Mouse (Mus musculus): ENCODE measurements around the gene Syngr4.
"Not testable (repeated sequence)": the region's sequence is repeated elsewhere in the genome, so short reads cannot be mapped to it uniquely, and the experiment has no call there.

Gene Syngr4

DNA sequence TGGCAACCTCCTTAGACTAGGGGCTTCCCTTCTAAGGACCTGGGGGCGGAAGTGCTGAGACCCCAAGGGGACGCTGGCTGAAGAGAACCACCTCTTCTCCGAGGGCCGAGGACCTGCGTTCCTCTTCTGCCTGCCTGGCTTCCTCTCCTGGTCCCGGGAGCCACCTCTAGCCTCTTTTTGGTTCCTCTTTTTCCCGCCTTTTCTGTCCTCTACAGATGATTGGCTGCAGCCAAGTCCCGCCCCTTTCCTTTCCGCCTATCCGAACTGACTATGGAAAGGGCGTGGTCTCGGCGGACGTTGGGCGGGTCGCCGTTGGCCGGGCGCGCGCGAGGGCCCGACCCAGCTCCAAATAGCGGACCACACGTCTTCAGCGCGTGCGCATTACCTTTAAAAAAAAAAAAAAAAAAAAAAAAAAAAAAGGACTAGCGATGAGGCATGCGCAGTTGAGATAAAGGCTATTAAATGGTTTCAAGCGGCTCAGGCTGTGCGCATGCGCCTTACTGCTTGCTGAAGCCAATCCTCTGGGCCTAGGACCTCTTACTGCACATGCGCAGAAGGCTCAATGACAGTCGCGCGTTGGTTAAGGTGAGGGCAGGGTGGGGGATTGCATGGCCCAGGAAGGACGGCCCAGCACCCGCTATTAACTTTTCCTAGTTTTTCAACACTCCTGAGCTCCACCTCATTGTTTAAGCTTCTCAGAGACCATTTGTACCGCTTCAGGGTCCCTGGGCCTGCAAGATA, at the start of gene Syngr4, which contains the start of gene Tmem143:
Syngr4 (minus strand) TSS at position 198 of the 741 bp plus-strand sequence.
Tmem143 (plus strand) TSS at position 425 of the 741 bp plus-strand sequence.
- DNase-seq (ENCODE audit: low read depth, low spot score), result peak; percentile 100

DNA sequence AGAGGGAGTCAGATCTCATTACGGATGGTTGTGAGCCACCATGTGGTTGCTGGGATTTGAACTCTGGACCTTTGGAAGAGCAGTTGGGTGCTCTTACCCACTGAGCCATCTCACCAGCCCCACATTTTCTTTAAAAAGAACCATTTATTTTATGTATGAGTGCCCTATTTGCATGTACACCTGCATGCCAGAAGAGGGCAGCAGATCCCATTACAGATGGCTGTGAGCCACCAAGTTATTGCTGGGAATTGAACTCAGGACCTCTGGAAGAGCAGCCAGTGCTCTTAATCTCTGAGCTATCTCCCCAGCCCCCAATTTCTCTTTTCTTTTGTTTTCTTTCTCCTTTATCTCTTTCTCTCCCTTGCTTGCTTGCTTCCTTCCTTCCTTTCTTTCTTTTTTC, 46.8 kb upstream of the Syngr4 start:
- not testable (repeated sequence) for DNase-seq (ENCODE audit: low read depth, low spot score)

DNA sequence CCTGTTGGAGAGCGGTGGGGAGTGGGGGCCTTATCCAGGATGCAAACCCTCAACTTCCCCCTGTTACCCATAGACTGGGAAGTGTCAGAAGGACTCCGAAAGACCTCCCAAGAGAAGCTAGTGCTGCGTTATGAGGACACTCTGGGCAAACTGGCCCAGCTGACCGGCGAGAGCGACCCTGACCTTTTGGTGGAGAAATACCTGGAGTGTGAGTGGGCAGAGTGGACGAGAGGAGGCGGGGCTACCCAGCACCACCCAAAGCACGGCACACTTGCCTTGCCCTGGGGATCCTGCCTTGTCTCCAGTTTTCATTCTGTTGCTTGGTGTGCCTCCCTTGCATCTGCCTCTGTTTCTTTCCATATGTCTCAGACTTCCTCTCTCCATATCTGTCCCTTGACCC, 45.5 kb upstream of the Syngr4 start:
- no peak for DNase-seq (ENCODE audit: low read depth, low spot score)

DNA sequence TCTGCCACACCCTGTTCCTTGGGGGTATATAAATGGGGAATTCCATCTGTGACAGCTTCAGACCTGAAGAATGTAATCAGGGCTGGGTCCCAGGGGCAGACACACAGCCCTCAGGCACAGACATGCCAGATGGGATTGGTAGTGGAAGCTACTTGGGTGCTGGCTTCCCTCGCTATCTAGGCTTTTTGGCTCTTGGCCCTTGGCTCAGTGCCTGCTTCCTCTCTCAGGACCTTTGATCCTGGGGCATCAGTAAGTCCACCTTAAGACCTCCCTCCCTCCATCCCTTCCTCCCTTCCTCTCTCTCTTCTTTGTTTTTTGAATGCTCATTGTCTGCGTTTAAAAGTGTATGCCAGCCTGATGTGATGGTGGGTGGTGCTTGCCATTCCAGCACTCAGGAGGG, 43.3 kb upstream of the Syngr4 start:
- no peak for DNase-seq (ENCODE audit: low read depth, low spot score)

DNA sequence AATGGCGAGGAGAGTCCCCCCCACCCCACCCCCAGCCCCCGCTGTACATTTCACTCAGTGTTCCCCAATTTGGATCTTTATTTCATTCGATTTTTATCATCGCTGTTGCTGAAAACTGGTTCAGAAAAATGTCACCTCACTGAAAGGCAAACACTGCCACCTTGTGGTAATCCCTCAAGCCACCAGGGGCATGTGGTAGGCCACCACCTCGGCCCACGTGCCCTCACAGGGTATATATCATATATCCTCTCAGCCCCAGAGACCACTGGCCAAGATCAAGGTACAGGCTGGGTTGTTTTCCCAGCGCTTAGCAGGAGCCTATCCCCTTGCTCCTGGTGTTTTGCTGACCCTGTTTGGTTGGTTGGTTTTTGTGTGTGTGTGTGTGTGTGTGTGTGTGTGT, 38.6 kb upstream of the Syngr4 start:
- peak; percentile 55 for DNase-seq (ENCODE audit: low read depth, low spot score)

DNA sequence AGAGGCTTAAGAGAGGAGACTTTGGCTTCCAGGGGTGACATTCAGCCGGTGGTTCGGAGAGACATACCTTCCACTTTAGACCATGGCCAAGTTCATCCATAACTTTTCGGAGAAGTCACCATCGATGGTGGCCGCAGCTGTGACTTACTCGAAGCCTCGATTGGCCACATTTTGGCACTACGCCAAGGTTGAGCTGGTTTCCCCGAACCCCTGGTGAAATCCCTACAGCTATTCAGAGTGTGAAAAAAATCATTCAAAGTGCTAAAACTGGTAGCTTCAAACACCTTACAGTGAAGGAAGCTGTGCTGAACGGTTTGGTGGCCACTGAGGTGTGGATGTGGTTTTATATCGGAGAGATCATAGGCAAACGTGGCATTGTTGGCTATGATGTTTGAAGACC, 37.3 kb upstream of the Syngr4 start:
- DNase-seq (ENCODE audit: low read depth, low spot score), result not testable (repeated sequence)

DNA sequence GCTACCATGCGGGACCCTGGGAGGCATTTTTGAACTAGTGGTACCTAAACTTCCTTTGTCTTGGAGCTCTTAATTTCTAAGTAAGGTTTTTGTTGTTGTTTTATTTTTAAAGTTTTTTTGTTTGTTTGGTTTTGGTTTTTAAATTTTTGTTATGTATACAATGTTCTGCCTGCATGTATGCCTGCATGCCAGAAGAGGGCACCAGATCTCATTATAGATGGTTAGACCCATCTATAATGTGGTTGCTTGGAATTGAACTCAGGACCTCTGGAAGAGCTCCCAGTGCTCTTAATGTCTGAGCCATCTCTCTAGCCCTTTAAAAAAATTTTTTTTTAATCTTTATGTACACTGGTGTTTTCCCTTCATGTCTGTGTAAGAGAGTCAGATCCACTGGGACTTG, 33.2 kb upstream of the Syngr4 start:
- DNase-seq (ENCODE audit: low read depth, low spot score), result no peak

DNA sequence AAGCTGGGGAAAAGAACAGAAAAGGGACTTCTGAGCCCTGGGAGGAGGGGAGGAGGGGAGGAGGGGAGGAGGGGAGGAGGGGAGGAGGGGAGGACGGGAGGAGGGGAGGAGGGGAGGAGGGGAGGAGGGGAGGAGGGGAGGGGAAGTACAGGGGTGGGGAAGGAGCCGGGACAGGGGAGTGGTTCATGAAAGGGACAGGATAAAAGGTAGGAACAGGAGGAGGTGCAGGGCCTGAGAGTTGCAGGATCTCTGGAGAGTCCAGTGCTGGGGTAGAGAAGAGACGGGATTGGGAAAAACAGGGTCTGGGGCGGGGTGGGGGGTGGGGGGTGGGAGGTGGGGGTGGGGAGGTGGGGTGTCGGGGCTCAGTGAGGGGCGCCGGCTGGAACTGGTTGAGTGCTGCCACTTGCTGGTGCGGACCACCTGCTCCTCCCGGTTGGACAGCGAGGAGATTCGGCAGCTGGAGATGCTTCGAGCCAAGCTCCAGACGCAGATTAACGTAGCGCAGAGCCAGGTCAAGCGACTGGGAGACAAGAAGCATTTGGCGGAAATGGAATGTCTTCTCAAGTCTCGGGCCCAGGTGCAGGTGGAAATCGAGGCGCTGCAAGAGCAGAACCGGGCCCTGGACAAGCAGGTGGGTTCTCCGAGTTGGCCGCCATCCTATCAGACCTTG, 32.2 kb upstream of the Syngr4 start:
- peak; percentile 45 for DNase-seq (ENCODE audit: low read depth, low spot score)

DNA sequence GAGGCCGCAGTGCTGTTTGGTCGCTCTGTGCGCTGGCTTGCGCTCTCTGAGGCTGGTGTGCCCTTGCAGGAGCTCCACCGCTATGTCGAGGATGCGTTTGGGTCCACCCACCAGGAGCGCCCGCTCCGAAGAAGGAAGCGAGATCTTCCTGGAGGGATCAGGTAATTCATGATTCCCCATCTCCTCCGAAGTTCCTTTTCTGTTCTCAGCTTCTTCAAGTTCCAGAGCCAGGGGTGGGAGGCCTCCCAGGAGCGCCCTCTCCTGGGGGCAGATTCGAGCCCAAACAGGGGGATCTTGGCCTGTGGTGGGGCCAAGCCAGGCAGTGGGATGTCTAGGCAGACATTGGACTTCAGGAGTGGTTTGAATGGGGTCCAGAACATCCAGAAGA, 27.9 kb upstream of the Syngr4 start:
- DNase-seq (ENCODE audit: low read depth, low spot score), result peak; percentile 75

DNA sequence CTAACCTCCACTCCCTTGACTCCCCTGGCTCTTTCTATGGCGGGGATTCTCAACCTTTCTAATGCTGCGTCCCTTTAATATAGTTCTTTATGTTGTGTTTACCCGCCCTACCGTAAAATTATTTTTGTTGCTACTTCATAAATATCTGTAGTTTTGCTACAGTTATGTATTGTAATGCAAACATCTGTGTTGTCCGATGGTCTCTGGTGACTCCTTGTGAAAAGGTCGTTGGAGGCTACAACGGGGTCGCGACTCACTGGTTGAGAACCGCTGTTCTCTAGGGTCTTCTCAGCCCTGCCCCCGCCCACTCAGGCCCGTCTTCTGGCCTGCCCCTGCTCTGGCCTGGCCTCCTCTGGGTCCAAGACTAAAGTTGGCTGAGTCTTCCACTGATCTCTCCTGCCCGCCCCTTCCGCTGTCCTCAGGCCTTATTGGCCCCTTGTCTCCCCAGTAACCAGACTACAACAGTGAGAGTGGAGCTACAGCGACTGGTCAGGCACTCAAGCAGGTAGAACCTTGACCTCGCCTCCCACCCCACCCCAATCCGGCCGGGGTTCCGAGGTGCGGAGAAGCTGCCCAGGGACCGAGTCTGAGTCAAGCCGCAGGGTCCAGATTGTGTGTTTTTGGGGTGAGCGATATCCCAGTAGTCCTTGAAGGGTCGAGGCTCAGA, 27.4 kb upstream of the Syngr4 start, which contains the start of gene Ccdc114:
Ccdc114 (plus strand) TSS at position 311 of the 667 bp plus-strand sequence.
- peak; percentile 95 for DNase-seq (ENCODE audit: low read depth, low spot score)

DNA sequence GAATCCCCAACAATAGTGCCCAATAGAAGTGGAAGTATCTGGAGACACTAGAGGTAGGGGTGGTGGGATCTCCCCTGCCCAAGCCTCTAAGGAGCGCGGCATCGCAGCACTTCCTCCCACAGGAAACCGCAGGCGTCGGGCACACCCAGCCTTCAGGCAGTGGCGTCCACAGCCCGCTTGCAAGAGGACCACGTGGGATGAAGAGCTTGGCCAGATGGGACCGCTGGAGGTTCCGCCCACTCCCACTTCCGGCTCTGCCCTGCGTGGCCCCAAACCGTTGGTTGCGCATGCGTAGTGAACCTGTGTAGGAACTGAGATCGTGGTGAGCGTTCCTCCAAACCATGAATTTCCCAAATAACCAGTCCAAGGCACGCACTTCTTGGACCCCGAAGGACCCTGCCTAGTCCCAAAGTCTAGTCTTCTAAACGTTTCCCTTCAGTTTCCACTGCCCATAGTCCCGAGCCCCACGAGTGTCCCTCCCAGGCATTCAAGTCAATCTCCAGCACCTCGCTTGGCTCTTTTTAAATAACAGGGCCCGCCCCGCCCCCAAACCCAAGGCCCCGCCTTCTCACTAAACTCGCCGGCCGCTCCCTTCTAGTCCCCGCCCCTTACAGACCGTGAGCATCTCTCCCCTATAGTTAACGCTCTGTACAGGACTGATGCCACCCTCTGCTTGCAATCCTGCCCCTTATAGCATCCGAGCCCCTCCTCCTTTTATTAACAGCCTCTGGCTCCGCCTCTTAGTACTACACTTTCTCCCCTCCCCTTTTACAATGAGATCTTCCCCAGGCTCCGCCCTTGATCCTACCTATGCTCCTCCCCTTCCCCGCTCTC, 26.6 kb upstream of the Syngr4 start:
- DNase-seq (ENCODE audit: low read depth, low spot score), result peak; percentile 98

DNA sequence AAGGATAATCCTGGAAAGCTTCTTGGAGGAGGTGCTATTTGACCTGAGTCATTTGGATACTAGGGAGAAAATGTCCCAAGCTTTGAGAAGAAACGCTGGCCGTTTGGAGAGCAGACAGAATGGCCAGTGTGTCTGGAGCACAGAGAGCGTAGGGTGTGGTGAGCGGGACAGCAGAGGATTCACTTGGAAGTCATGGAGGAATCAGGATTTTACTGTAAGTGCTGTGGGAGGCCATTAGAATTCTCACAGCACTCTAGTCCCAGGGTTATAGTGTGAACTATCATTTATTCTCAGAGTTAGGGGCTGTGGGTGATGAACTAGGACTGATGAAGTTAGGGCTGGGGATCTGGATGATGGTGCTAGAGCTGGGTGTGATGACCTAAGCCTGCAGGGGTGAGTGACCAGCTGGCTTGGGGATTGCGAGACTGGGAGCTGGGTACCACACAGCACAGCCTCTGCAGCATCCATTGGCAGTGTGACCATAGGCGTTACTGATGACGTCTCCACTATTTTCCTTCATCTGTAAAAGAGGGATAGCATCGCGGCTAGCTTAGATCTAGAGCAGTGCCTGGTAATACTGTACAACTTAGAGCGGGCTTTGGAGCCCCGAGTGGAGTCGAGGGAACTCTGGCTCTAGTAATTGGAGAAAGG, 25.6 kb upstream of the Syngr4 start:
- DNase-seq (ENCODE audit: low read depth, low spot score), result no peak

DNA sequence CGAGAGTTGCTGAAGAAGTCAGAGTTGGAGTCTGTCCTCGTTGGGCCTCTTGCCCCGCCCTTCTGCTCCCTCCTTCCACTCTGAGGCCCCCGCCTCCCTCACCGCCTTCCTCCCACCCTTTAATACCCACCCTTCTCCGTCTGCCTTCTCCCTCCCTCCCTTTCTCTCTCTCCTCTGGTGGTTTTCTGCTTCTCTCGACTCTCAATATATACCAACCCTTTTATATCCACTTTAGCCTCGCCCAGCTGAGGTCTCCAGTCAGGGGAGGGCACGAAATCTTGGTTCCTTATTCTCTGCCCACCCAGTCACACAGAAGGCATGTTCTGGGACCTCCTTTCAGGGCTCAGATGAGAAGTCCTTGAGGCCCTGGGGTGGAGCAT, 24.7 kb upstream of the Syngr4 start, which contains the start of gene Emp3:
Emp3 (minus strand) TSS at position 163 of the 380 bp plus-strand sequence.
- DNase-seq (ENCODE audit: low read depth, low spot score), result no peak

DNA sequence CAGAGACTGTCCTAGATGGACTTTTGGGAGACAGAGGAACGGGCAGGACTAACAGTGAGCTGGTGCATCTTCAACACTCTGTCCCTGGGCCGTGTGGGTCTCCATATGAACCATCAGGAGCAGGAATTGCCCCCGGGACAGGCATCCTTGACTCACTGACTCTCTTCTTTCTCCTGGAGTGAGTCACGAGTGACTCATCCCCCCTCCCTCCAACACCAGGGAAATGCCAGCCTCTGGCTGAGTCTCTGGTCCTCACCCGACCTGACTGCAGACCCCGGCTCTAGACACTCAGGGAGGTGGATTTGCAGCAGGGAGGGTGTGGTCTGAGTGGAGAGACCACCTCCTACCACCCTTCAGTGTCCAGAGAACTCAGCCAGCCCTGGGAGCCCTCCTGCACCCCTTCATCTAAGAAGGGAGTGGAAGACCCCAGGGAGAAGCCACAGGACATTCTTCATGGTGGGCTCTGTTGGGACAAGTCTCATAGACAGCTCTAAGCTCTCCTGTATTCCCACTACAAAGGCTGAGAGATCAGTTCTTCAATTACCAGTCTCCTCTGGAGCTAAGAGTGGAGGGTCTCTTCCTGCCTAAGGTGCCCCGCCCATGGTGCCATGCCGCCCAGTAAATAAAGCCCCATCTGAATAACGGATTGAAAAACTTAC, 24.2 kb upstream of the Syngr4 start:
- DNase-seq (ENCODE audit: low read depth, low spot score), result no peak

DNA sequence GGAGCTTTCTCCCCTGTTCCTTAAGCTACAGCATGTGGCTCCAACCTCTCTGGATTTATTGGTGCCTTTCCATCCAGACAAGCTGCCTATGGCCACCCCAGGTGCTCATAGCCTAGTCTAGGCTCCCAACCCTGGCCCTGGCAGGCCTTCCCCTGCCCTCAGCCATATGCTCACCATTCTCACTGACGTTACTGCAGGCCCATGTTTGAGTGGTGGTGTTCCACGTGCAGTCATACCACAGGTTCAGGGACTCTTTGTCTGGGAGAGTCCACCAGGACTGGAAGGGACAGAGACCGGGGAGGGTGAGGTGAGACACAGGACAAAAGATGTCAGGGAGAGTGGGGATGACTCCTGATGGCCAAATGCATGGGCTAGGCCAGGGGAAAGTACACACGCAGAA, 23.2 kb upstream of the Syngr4 start:
- DNase-seq (ENCODE audit: low read depth, low spot score), result no peak

DNA sequence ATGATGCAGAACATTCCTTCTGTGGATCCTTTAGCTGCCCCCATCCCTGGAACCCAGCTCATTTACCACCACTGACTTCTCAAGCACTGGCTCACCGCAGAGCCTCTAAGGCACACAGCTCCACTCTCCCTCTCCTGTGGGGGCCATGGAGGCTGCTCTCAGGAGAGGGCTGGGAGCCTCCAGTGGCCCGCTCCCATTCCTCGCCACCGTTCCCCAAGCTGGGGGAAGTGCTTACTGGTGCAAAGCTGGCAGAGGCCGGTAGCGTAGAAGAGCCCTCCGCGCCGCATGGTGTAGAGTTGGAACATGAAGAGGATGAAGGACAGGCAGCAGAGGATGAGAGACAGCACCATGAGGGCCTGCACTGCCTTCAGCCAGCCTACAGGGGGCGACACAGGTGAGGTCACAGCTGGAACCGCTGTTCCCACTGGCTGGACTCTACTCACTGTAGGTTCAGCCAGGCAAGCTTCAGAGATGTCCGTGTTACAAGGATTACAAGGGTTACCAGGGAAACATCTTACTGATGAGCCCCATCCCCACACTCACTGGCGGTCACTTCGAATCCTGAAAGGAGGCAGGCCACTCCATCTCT, 22.7 kb upstream of the Syngr4 start:
- DNase-seq (ENCODE audit: low read depth, low spot score), result peak; percentile 46

DNA sequence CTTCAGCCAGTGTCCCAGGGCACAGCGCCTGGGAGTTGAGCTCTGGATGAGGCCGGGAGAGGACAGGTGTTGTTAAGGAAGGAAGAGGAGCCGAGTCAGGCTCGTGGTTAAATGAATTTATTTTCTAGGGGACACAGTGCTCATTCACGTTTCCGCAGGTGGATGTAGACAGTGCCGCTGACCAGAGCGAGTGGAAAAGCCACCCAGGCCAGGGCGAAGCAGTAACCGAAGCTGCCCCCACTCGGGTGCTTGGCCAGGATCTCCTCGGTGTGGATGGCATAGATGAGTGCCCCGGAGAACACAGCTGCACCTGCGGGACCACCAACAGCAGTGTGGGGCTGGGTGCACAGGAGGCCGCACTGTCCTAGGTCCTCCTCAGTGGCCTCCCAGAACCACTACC, 21.4 kb upstream of the Syngr4 start:
- DNase-seq (ENCODE audit: low read depth, low spot score), result no peak

DNA sequence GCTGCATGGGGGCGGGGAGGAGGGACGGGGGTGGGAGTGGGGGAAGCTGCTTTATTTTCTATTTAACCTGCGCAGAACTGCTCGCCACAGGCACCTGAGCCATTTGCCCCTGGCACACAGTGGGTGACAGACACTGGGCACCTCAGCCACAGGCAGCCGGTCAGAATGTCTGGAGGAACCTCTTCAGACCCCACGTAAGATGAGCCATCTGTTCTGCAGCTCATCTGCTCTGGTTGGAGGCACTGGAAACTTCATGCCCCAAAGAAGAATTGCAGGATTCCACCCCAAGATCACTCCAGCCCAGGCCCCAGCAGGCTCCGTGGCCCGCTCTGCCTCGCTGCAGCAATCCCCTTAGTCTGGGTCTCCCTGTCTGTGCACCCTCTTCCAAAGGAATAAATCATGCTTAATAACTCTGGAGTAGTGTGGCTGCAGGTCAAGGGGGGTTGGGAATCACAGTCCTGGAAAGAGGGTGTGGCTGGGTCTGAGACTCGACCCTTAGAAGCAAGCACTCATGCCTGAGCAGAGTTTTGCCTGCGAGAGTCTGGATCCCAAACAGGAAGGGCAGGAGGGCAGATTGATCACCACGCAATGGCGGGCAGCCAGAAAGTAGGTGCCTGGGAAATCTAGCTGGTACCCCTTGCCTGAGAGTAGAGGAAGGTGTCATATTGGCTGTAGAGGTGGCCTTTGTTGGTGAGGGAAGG, 20.6 kb upstream of the Syngr4 start:
- peak; percentile 25 for DNase-seq (ENCODE audit: low read depth, low spot score)

Measured in R1 (cell line).